Mouse (Mus musculus): ENCODE measurements around the gene Ndufaf2. TPM values are rescaled to one million over a fixed set of nuclear protein-coding genes. Genes with fewer than 3 reads are reported as not detected.

Gene Ndufaf2
- 27.1 and 29.1 TPM in 2 replicates for polyA plus RNA-seq (2012; rRNA removed)

- peak; percentile 93 for DNase-seq (ENCODE audit: low spot score)
Measured at GRCm38 (mm10) chr13:108158465-108159240, at the start of gene Ndufaf2, which contains the start of gene Ercc8. TSS of gene Ndufaf2 (minus strand) at chr13:108158623. TSS of gene Ercc8 (plus strand) at chr13:108158731.

- DNase-seq (ENCODE audit: low spot score) = no peak
Measured at GRCm38 (mm10) chr13:108208090-108208489, 49.7 kb upstream of the Ndufaf2 start.

- no peak for DNase-seq (ENCODE audit: low spot score)
Measured at GRCm38 (mm10) chr13:108207447-108207846, 49.0 kb upstream of the Ndufaf2 start.

- no peak for DNase-seq (ENCODE audit: low spot score)
Measured at GRCm38 (mm10) chr13:108204857-108205256, 46.4 kb upstream of the Ndufaf2 start.

GRCm38 (mm10) chr13:108195474-108195873, 37.1 kb upstream of the Ndufaf2 start:
- no peak for DNase-seq (ENCODE audit: low spot score)

- DNase-seq (ENCODE audit: low spot score) = no peak
Measured at GRCm38 (mm10) chr13:108191074-108191720, 32.8 kb upstream of the Ndufaf2 start.

- no peak for DNase-seq (ENCODE audit: low spot score)
Measured at GRCm38 (mm10) chr13:108187994-108188393, 29.6 kb upstream of the Ndufaf2 start.

GRCm38 (mm10) chr13:108185530-108185929, 27.1 kb upstream of the Ndufaf2 start:
- no peak for DNase-seq (ENCODE audit: low spot score)

GRCm38 (mm10) chr13:108184743-108185255, 26.4 kb upstream of the Ndufaf2 start:
- no peak for DNase-seq (ENCODE audit: low spot score)

- DNase-seq (ENCODE audit: low spot score) = no peak
Measured at GRCm38 (mm10) chr13:108180821-108181220, 22.4 kb upstream of the Ndufaf2 start.

GRCm38 (mm10) chr13:108179618-108180017, 21.2 kb upstream of the Ndufaf2 start:
- no peak for DNase-seq (ENCODE audit: low spot score)

GRCm38 (mm10) chr13:108170511-108170910, 12.1 kb upstream of the Ndufaf2 start:
- DNase-seq (ENCODE audit: low spot score) = no peak

GRCm38 (mm10) chr13:108170002-108170401, 11.6 kb upstream of the Ndufaf2 start:
- DNase-seq (ENCODE audit: low spot score) = no peak

- no peak for DNase-seq (ENCODE audit: low spot score)
Measured at GRCm38 (mm10) chr13:108164621-108165020, 6.2 kb upstream of the Ndufaf2 start.

GRCm38 (mm10) chr13:108163912-108164311, 5.5 kb upstream of the Ndufaf2 start:
- no peak for DNase-seq (ENCODE audit: low spot score)

GRCm38 (mm10) chr13:108159963-108160362, 1.5 kb upstream of the Ndufaf2 start:
- DNase-seq (ENCODE audit: low spot score) = no peak

- no peak for DNase-seq (ENCODE audit: low spot score)
Measured at GRCm38 (mm10) chr13:108159241-108159575, 785 bp upstream of the Ndufaf2 start.

- no peak for DNase-seq (ENCODE audit: low spot score)
Measured at GRCm38 (mm10) chr13:108157732-108158464, 525 bp downstream of the Ndufaf2 start.

GRCm38 (mm10) chr13:108157156-108157555, 1.3 kb downstream of the Ndufaf2 start:
- no peak for DNase-seq (ENCODE audit: low spot score)

- no peak for DNase-seq (ENCODE audit: low spot score)
Measured at GRCm38 (mm10) chr13:108152650-108153372, 5.6 kb downstream of the Ndufaf2 start.

GRCm38 (mm10) chr13:108151782-108152181, 6.6 kb downstream of the Ndufaf2 start:
- no peak for DNase-seq (ENCODE audit: low spot score)

- no peak for DNase-seq (ENCODE audit: low spot score)
Measured at GRCm38 (mm10) chr13:108144086-108144485, 14.3 kb downstream of the Ndufaf2 start.
